Mouse (Mus musculus): ENCODE data around the gene Clta. TPM values are rescaled to one million over a fixed set of nuclear protein-coding genes. Genes with fewer than 3 reads are reported as not detected.

Clta gene
- polyA plus RNA-seq, 1 experiment: 168 TPM

GRCm38 (mm10) chr4:44062062-44062461, 57.8 kb downstream of the Clta start:
- Histone ChIP-seq H3K4me1 (ENCODE audit: control insufficient read depth, insufficient read depth, low read length) (no peaks in the 10 kb centered on the region; the same call in 1 of the 2 replicates), H3K4me3 (replicated peaks; ENCODE audit: control insufficient read depth, low read depth, low read length) (no peak overlapping the region), H3K27ac (ENCODE audit: control insufficient read depth, insufficient read depth, low read depth, low read length, poor library complexity) (no peak overlapping the region)
- TF ChIP-seq POLR2A (IDR thresholded peaks at IDR 0.05; ENCODE audit: borderline replicate concordance, control insufficient read depth, low read depth, low read length): no peak
- no peak for TF ChIP-seq CTCF (IDR thresholded peaks at IDR 0.05; ENCODE audit: control insufficient read depth, insufficient read depth, low read length)
- WGBS: 17% methylated on average over 9 of the region's 9 CpGs

GRCm38 (mm10) chr4:44062816-44063215, 58.6 kb downstream of the Clta start:
- WGBS: 35% methylated on average over 14 of the region's 14 CpGs
- TF ChIP-seq CTCF (IDR thresholded peaks at IDR 0.05; ENCODE audit: control insufficient read depth, insufficient read depth, low read length) (no peak), POLR2A (IDR thresholded peaks at IDR 0.05; ENCODE audit: borderline replicate concordance, control insufficient read depth, low read depth, low read length) (no peak)
- Histone ChIP-seq H3K27ac (ENCODE audit: control insufficient read depth, insufficient read depth, low read depth, low read length, poor library complexity) (no peak overlapping the region), H3K4me3 (replicated peaks; ENCODE audit: control insufficient read depth, low read depth, low read length) (no peak overlapping the region), H3K4me1 (ENCODE audit: control insufficient read depth, insufficient read depth, low read length) (no peaks in the 10 kb centered on the region; the same call in 1 of the 2 replicates)

- peaks cover 1% of the 10 kb centered on the region; the same call in 1 of the 2 replicates for H3K4me1 ChIP-seq (ENCODE audit: control insufficient read depth, insufficient read depth, low read length)
- peak overlapping the region; percentile 27; the same call in 1 of the 2 replicates for H3K27ac ChIP-seq (ENCODE audit: control insufficient read depth, insufficient read depth, low read depth, low read length, poor library complexity)
- WGBS: 2% methylated on average over 16 of the region's 16 CpGs
- TF ChIP-seq POLR2A (IDR thresholded peaks at IDR 0.05; ENCODE audit: borderline replicate concordance, control insufficient read depth, low read depth, low read length): no peak
- TF ChIP-seq CTCF (IDR thresholded peaks at IDR 0.05; ENCODE audit: control insufficient read depth, insufficient read depth, low read length): peak; percentile 98
- no peak overlapping the region for H3K4me3 ChIP-seq (replicated peaks; ENCODE audit: control insufficient read depth, low read depth, low read length)
These were observed 61.2 kb downstream of the Clta start for GRCm38 (mm10) chr4:44065355-44066025.

GRCm38 (mm10) chr4:44066891-44067290, 62.6 kb downstream of the Clta start:
- Histone ChIP-seq H3K4me3 (replicated peaks; ENCODE audit: control insufficient read depth, low read depth, low read length) (no peak overlapping the region), H3K27ac (ENCODE audit: control insufficient read depth, insufficient read depth, low read depth, low read length, poor library complexity) (no peak overlapping the region)
- 61% methylated on average over 6 of the region's 6 CpGs for WGBS

GRCm38 (mm10) chr4:44068736-44069135, 64.5 kb downstream of the Clta start:
- no peak overlapping the region for H3K27ac ChIP-seq (ENCODE audit: control insufficient read depth, insufficient read depth, low read depth, low read length, poor library complexity)
- WGBS: 57% methylated on average over 9 of the region's 9 CpGs

More at GRCm38 (mm10) chr4:44066891-44067290, 62.6 kb downstream of the Clta start:
- TF ChIP-seq POLR2A (IDR thresholded peaks at IDR 0.05; ENCODE audit: borderline replicate concordance, control insufficient read depth, low read depth, low read length) (no peak), CTCF (IDR thresholded peaks at IDR 0.05; ENCODE audit: control insufficient read depth, insufficient read depth, low read length) (no peak)
- peaks cover 3% of the 10 kb centered on the region; the same call in 1 of the 2 replicates for H3K4me1 ChIP-seq (ENCODE audit: control insufficient read depth, insufficient read depth, low read length)

GRCm38 (mm10) chr4:44069411-44069810, 65.2 kb downstream of the Clta start:
- TF ChIP-seq CTCF (IDR thresholded peaks at IDR 0.05; ENCODE audit: control insufficient read depth, insufficient read depth, low read length): no peak
- Histone ChIP-seq H3K4me3 (replicated peaks; ENCODE audit: control insufficient read depth, low read depth, low read length) (no peak overlapping the region), H3K27ac (ENCODE audit: control insufficient read depth, insufficient read depth, low read depth, low read length, poor library complexity) (no peak overlapping the region), H3K4me1 (ENCODE audit: control insufficient read depth, insufficient read depth, low read length) (peaks cover 4% of the 10 kb centered on the region; the same call in 1 of the 2 replicates)
- WGBS: 70% methylated on average over 4 of the region's 4 CpGs

More at GRCm38 (mm10) chr4:44068736-44069135, 64.5 kb downstream of the Clta start:
- Histone ChIP-seq H3K4me3 (replicated peaks; ENCODE audit: control insufficient read depth, low read depth, low read length) (no peak overlapping the region), H3K4me1 (ENCODE audit: control insufficient read depth, insufficient read depth, low read length) (peaks cover 4% of the 10 kb centered on the region; the same call in 1 of the 2 replicates)
- TF ChIP-seq CTCF (IDR thresholded peaks at IDR 0.05; ENCODE audit: control insufficient read depth, insufficient read depth, low read length) (no peak), POLR2A (IDR thresholded peaks at IDR 0.05; ENCODE audit: borderline replicate concordance, control insufficient read depth, low read depth, low read length) (no peak)

- Histone ChIP-seq H3K4me3 (replicated peaks; ENCODE audit: control insufficient read depth, low read depth, low read length) (peak overlapping the region; percentile 10), H3K4me1 (ENCODE audit: control insufficient read depth, insufficient read depth, low read length) (peaks cover 4% of the 10 kb centered on the region; the same call in 1 of the 2 replicates), H3K27ac (ENCODE audit: control insufficient read depth, insufficient read depth, low read depth, low read length, poor library complexity) (no peak overlapping the region)
- no peak for TF ChIP-seq POLR2A (IDR thresholded peaks at IDR 0.05; ENCODE audit: borderline replicate concordance, control insufficient read depth, low read depth, low read length)
- TF ChIP-seq CTCF (IDR thresholded peaks at IDR 0.05; ENCODE audit: control insufficient read depth, insufficient read depth, low read length): no peak
- WGBS: 74% methylated on average over 4 of the region's 4 CpGs
These were observed 66.4 kb downstream of the Clta start for GRCm38 (mm10) chr4:44070641-44071040.

GRCm38 (mm10) chr4:44071741-44072145, 67.5 kb downstream of the Clta start:
- WGBS: under 1% methylated on average over 11 of the region's 11 CpGs
- Histone ChIP-seq H3K4me1 (ENCODE audit: control insufficient read depth, insufficient read depth, low read length) (peaks cover 4% of the 10 kb centered on the region; the same call in 1 of the 2 replicates), H3K4me3 (replicated peaks; ENCODE audit: control insufficient read depth, low read depth, low read length) (peak overlapping the region; percentile 93), H3K27ac (ENCODE audit: control insufficient read depth, insufficient read depth, low read depth, low read length, poor library complexity) (peak overlapping the region; percentile 94)
- TF ChIP-seq POLR2A (IDR thresholded peaks at IDR 0.05; ENCODE audit: borderline replicate concordance, control insufficient read depth, low read depth, low read length): no peak
